Mouse (Mus musculus) cerebellum, adult (tissue): ENCODE results near the gene Gm49380.

Source experiments
- ATAC-seq: cut with Nextera tagmentation; 2 replicates; pipeline ENCODE4 v1.9.2; 2017; ENCODE audit warnings: mild to moderate bottlenecking, moderate library complexity, mixed read lengths; ENCODE audit not compliant: insufficient number of reproducible peaks, low FRiP score, low TSS enrichment

Gm49380 gene

DNA sequence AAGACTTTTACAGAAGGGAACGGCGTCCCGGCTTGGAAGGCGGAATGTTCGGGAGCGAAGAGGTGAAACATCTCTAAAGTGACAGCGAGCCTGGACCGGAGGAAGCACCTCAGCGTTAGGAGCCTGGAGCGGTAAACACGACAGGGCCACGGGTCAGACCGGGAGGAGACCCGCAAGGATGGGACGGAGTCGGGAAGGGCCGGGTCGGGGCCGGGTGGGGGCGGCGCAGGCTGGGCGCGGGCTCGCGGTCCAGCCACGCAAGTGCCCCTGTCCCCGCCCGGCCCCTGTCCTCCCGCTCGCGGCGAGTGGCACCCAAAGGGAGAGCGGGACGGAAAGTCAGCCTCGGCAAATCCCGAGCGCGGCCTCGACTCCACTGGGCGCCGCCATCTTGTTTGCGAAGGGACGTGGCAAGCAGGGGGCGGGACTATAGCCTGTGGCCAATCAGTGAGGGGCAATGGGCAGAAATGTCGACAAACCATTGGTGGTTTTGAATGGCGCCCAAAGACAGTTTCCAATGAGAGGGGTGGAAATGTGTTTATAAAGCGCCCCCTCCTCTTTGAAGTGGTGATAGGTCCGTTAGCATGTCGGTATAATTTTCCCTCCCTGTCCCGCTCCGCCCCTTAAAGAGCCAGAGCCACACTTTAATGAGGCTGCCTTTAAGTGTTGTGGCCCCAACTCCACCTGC lies at the start of gene Gm49380, which contains the start of gene Rnf26:
Gene Gm49380 (minus strand): TSS at position 396 of the 685 bp plus-strand sequence.
Gene Rnf26 (minus strand): TSS at position 413 of the 685 bp plus-strand sequence.
- ATAC-seq = peak; percentile 95

DNA sequence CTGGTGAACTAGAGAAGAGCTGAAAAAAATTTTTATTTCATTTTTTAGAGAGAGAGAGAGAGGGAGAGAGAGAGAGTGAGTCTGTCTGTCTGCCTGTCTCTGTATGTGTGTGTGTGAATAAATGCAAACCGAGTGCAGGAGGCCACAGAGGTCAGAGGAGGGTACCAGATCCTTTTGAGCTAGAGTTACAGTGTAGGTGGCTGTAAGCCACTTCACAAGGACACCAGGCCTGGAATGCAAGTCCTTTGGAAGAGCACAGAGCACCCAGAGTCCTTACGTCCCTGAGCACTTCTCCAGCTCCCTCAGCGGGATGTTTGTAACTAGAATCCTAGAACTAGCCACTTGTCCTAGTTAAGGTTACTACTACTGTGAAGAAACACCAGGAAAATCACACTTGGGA lies 46.6 kb upstream of the Gm49380 start:
- no peak for ATAC-seq

DNA sequence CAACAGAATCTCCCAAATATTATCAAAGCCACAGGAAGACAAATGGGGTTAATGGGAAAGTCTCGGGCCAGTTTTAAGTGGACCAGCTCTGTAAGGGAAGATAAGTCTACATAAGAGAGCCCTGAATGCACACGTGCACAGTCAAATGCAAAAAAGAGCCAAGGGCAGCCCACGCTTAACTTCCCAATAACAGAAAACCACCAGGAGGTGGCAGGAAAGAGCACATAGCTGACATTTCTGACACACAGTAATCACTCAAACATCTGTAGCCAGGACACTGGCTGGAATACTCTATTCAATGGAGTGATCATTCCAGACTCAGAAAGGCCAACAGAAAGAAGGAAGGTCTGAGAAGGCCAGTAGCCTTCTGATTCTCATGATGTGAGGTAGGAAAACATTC lies 34.0 kb upstream of the Gm49380 start:
- ATAC-seq = no peak

DNA sequence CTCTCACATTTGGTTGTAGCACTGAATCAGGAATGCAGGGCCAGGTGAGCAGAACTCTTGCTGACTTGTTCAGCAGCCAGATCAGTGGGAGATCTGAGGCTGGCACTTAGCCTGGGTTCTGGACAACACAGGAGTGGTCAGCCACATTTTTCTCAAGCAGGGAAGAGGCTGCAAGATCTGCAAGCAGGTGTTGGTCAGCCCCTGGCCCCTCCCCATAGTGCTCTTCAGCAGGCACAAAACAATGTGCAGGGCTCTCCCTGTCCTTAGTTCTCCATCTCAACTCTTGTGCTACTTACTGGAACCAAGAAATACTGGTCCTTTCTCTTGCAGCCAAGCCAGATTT lies 31.4 kb upstream of the Gm49380 start:
- peak; percentile 42; the same call in 1 of the 2 replicates for ATAC-seq

DNA sequence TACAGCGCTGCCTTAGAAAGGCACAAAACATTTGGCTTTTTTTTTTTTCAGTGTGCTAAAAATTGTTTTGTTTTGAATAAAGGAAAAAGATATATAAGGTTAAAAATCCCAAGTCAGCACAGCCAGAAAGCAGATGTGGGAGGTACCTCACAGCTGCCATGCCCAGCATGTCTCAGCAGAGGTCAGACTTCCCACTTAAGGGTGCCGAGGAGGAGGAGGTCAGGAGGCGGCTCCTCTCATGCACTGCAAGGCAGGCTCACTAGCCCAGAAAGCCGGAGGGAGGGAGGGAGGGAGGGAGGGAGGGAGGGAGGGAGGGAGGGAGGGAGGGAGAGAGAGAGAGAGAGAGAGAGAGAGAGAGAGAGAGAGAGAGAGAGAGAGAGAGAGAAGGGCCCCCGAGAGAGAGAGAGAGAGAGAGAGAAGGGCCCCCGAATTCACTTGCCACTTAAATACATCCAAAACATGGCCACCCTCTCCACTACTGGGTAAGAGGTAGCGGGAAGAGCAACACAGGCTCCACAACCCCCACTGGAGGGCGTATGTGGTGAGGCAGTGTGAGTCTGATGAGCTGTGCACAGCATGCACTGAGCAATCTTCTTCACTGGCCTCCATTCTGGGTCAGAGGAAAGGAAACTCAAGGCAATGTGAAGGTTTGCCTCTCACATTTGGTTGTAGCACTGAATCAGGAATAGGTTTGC lies 30.9 kb upstream of the Gm49380 start:
- peak; percentile 38; the same call in 1 of the 2 replicates for ATAC-seq

DNA sequence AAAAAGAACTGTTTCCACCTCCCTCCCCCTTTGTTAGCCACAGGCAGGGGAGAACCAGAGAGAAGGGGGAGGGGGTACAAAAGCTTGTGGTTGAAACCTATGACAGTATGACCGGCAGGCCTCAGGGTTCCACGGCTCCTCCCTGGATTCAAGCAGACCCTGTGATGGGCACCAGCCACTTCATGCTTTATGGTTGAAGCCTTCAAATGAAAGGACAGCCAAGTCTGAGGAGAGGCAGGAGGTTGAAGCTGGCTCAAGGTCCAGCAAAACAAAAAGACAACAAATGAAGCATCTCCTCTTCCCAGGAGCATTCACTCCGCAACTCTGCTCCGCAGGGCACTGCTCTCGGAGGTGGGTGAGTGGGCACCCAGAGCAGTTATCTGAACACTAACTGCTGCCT lies 30.1 kb upstream of the Gm49380 start:
- ATAC-seq = no peak

DNA sequence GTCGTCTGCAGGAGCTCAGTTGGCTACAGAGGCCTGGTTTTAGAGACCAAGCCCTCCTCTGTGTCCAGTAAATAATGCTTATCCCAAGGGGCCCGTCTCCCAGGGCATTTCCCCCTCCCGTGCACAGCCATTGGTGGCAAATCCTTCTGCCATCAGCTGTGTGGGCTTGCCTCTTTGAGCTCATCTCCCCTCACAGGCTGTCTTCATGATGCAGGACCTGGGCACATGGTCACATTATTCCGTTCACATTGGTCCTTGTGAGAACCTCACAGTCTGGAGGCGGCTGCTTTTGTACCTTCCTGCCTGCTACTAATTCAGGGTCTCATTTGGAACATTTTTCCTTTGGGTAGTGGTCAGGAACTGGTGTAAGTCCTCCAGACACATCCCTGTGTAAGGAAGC lies 28.7 kb upstream of the Gm49380 start:
- ATAC-seq = no peak

DNA sequence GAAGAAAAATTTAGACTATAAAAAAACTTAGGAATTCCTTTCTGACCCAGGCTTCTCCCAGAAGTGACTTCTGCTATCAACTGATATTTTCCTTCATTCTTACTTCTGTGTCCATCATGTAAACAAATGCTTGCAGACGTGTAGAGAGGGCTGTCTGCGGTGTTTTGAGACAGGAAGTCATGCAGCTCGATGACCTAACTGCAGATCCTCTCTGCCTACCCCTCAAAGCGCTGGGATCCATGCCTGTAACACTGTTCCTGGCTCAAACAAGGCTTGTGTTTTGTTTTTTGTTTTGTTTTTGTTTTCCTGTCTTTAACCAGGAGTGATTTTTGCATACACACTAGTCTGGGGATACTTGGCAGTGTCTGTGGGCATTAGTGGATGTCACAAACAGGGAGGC lies 24.5 kb upstream of the Gm49380 start:
- no peak for ATAC-seq

DNA sequence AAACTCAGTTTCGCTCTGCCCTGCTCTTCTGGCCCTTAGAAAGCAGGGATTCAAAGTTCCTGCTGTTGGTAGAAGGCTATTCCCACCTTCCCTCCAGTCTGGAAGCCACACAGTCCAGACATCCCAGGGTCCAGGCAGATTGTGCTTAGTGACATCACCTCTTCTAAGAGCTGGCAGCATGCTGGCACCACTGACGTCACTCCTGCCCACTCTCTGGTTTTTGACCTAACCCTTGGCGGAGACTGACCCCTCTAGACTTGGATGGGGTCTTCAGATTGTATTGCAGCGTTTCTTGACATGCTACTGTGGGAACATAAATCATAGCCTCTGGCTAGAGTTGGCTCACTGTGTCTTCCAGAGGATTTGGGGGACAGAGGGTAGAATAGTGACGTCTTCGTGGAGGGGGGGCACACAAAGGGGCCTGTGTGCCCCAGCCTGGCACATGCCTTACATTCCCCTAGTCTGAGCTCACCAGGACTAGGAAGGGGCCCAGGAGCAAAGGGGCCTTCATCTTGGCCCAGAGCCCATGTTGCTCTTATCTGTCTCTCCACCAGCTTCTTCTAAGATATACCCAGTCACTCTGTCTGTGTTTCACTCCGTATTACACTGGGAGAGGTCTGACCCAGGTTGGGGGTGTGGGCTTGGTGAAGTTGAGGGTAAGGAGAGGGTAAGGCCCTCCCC lies 22.6 kb upstream of the Gm49380 start:
- no peak for ATAC-seq

DNA sequence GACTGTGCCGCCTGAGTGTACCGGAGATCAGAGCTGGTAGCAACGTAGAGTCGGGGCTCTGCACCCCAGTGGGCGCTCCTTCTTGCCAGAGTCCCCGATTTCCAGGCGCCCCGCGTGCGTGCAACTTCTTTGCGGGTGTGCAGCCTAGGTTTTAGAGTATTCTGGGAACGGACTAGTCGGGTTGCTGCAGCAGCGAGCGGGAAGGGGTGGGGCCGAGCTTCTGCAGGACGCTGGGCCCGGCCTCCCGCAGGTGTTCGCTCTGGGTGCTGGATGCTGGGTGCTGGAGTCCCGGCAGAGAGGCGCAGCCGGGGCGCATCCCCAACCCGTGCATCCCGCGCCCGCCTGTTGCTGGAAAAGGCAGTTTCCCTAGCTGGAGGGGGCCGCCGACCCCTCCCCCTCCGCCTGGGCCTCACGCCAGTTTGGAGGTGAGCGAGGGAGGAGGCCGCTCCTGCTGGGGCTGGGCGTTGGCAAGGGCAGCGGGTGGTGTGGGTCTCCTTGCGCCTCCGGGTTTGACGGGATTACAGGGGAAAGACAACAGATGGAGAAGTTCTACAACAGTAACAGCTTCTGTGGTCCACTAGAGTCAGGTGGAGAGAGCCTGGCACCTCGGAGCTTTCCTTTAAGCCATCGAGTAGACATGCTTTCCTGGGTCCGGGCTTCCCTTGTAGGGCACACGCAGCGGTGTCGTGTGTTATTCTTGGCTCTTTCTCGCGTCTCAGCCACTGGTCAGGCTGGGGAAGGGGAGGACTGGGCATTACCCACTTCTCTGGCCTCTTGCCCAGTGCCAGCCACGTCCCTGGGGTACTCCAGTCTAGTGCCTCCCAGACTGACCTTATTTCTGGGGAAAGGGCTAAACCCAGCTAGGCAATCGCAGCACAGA lies 21.8 kb upstream of the Gm49380 start:
- ATAC-seq = no peak

DNA sequence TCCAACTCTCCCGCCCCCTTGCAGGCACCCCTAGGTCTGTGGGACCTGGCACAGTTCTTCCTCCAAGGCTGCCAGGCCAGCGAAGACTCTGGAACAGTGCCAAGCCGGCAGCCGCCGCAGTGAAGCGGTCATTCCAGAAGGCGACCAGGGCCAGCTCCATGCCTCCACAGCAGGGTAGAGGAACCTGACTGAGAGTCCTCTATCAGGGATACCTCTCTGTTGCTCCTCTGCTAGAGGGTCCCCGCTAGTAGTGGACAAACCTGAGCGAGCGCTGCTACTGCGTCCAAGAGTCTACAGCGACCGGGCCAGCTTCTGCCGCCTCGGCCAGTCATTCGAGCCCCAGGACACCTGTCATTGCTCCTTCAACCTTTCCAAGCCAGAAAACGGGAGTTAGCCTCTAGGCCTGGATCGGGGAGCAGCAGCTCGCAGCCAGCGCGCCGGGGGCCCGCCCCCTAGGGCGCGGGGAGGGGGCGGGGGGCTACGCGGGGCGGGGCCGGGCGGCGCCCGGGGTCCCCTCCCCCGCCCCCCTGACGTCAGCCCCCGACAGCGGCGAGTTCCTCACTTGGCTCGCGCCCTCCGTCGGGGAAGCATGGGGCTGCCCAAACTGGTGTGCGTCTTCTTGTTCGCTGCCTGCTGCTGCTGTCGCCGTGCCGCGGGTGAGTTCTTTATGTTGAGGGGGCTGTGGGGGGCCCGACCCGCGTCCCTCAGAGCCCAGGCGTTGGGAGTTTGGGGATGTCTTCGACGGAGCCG lies 21.0 kb upstream of the Gm49380 start, which contains the start of gene Mcam:
Gene Mcam (plus strand): TSS at position 369 of the 750 bp plus-strand sequence.
- ATAC-seq = peak; percentile 46

DNA sequence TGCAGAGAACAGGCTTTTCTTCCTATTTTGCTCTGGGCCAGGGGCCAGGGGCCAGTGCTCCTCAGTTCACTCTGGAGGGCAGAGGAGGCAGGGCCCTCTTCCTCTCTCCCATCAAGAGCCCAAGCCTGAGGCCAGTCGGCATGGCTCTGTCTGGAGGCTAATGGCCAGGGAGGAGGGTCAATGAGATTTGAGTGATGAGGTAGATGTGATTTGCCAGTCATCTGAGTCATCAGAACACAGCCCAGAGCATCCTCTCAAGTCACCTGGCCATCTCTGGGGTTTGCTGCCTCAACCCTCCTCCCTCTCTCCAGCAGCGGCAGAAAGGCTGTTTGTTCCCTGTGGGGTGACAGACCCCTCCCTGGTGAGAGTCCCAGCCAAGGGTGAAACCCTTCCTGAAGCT lies 20.0 kb upstream of the Gm49380 start:
- ATAC-seq = no peak

DNA sequence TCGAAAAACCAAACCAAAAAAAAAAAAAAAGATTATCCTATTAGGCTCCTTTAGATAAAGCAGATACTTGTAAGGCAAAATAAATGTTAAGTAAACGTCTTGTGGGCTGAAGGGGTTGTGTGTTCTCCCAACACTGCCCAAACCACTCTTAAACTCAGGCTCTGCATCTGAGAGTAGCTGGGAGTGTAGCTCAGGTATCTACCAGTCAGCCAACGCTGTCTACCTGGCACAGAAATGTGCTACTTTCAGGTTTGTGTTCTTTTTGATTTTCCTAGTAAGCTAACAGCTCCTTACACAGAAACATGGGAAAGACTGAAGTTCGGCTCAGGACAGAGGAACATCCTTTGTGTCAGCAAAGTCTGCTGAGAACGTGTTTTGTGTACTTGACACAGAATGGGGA lies 18.9 kb upstream of the Gm49380 start:
- no peak for ATAC-seq

DNA sequence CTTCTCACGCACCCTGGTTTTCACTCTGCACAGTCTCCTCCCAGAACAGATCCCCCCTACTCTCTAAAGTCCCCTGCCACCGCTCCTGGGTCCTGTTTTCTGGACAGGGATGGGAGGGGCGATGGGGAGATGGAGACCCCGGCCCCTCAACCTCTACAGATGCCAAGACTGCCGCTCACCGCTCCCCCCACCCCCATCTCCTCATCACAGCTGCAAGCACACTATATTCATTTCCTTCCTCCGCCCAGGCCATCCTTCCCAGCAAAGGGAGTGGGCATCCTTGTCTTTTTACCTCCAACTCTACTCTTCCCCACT lies 17.9 kb upstream of the Gm49380 start:
- no peak for ATAC-seq

DNA sequence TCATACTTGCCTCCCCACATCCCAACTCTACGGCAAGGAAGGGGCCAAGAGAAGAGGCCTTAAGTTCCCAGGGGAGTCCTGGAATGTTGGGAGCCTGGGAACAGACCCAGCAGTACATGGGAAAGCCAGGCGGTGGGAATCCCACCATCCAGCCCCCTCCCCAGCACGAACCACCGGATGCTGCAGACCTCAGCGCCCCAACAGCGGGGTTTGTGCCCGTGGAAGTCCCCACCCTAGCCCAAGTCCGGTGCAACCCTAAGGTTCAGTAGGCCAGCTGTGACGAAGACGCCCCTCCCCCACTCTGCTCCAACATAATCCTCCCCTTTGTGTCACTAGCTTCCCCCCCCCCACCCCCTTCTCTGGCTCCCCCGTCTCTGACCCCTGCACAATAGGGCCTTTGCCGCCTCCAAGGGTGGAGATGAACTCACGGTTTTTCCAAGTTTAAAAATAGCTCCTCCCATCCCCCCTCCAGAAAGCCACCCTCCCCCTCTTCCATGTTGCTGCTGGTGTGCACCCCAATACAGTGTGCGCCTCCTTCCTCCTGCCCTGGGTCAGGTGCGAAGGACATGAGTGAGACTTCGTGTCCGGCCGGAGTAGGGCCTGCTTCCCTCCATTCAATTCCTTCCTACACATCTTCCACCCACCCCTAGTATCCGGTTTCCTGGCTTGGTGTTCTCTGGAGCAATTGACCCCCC lies 17.4 kb upstream of the Gm49380 start:
- ATAC-seq = no peak

DNA sequence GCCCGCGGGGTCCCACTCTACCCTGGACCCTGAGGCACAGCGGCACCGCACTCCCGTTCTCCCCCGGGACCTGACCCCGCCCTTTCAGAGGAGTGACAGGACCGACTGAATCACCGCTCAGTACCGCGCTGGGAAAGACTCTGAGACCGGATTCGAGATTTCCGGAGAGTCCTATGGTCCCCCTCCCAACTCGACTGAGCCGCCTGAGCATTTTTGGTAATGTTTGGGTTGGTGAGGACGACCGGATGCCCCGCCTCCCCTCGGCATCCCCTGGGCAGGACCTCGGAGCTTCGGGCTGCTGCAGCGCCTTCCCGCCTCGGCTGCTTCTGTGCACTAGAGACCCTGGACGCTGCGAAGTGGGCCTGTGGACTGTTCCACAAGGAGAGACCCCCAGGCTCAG lies 16.7 kb upstream of the Gm49380 start:
- no peak for ATAC-seq

DNA sequence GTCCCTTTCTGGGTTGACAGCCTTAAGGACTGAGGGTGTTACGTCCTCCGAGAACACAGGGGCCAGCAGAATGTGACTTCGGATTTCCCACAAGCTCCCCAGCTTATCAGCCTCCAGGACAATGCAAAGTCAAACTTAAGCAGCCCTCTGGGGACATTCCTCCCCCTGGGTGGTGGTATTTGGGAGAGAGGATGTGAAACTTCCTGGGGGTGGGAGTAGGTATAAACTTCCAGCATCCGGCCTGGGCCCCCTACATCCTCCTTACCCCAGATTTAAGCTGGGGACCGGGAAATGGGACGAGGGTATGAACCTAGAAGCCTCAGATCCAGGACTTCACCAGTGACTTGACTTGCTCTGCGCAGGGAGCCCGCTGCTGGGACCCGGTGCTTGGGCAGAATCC lies 16.3 kb upstream of the Gm49380 start:
- ATAC-seq = no peak

DNA sequence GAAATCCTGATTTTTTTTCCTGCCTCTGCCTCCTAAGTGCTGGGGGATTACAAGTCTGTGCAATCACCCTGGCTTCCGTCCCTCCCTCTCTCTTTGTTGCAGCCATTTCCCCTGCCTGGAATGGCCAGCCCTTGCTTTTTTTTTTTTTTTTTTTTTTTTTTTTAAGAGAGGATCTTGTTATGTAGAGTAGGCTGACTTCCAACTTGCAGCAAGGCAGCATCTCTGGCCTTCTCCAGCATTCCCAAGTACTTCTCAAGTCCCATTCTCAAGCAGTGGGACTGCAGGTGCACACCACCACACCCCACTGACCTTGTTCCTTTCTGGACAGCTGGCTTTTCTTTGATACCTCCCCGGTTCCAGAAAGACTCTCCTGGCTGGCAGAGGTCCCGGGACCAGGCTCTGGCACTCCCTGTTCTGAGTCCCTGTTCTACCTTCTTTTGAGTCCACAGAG lies 14.1 kb upstream of the Gm49380 start:
- ATAC-seq = no peak

DNA sequence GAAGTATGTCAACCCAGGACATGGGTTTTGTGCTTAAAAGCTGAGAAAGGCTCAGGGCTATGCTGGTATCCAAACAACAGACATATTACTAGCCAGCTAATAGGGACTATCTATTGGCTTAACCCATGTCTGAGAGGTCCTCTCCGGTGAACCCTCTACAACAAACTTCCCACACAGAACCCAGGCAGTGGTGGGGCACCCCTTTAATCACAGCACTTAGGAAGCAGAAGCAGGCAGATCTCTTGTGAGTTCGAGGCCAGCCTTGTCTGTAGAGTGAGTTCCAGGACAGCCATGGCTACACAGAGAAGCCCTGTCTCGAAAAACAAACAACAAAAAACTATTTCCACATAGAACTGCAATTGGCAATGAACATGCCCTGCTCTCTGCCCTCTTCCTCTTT lies 13.4 kb upstream of the Gm49380 start:
- ATAC-seq = no peak
